8 mouse cellular contexts compared by ENCODE assay signal in the genomic region with DNA sequence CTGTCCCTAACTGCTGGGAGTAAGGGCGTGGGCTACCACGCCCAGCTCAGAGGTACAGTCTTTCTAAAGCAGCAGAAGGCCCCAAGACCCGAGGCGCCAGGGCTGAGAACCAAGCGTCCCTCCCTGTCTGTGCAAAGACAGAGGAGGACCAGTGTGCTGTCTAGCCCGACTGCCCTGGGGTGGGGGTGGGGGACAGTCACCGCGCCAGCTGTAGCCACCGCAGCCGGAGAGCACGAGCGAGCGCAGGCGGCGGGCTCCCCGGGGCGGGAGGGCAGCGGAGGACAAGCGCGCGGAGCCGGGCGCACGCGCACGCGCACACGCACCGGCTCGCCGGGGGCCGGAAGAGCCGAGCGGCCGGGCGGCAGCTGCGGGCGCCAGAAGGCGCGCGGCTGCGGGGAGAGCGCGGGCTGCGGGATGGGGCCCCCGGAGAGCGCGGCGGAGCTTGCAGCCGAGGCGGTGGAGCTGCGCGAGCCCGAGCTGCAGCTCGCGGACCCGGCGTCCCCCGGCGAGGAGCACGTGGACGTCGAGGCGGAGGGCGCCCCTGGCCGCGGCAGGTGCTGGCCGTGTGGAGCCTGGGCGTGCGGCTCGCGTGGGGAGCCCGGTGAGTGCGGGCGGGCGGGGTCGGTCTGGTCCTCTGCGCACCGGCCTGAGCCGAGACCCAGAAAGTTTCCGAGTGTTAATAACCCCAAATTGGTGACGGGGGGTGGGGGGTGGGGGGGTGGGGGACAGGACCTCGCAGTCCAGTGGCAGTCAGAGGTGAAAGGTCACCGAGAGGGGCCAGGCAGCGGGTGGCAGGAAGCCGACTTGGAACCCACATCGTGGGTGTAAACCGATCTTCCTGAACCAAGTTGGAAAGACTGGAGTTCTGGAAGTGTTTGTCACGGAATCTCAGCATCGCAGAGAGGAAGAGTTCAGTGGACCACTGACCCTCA. TPM values are rescaled to one million over a fixed set of nuclear protein-coding genes. Genes with fewer than 3 reads are reported as not detected.
DNase-seq lines count a peak whose midpoint lies in the region; ATAC-seq and TF ChIP-seq lines count a peak whose summit lies in the region.

Gene Slc35g1, plus strand, starts transcription at position 280 of the 932 bp plus-strand sequence.

- peak within 1 kb of the TSS; percentile 50 for H3K9ac ChIP-seq in embryonic facial prominence, embryonic 12.5 days
- H3K9ac ChIP-seq in heart, adult 2 months (ENCODE audit: low read depth, low read length) = peak within 1 kb of the TSS; percentile 67
- H3K9ac ChIP-seq in kidney, postnatal 0 days (ENCODE audit: low read depth, low read length) = peak within 1 kb of the TSS; percentile 70
- peak within 1 kb of the TSS; percentile 86 for H3K9ac ChIP-seq in liver, embryonic 13.5 days
- peak within 1 kb of the TSS; percentile 69 for H3K9ac ChIP-seq in stomach, postnatal 0 days (ENCODE audit: low read length)

- peaks cover 7% of the 10 kb centered on the region; the same call in 1 of the 2 replicates for H3K27me3 ChIP-seq in embryonic facial prominence, embryonic 12.5 days
- no peaks in the 10 kb centered on the region for H3K27me3 ChIP-seq in heart, adult 2 months (ENCODE audit: control insufficient read depth, insufficient read depth, low read length)
- H3K27me3 ChIP-seq in kidney, postnatal 0 days (ENCODE audit: insufficient read depth, low read length) = no peaks in the 10 kb centered on the region
- no peaks in the 10 kb centered on the region for H3K27me3 ChIP-seq in liver, embryonic 13.5 days
- H3K27me3 ChIP-seq in stomach, postnatal 0 days (ENCODE audit: control insufficient read depth, insufficient read depth, low read length) = no peaks in the 10 kb centered on the region

- no peaks in the 10 kb centered on the region for H3K9me3 ChIP-seq in embryonic facial prominence, embryonic 12.5 days
- H3K9me3 ChIP-seq in kidney, postnatal 0 days (replicated peaks; ENCODE audit: low read length) = no peaks in the 10 kb centered on the region
- H3K9me3 ChIP-seq in liver, embryonic 13.5 days (replicated peaks) = no peaks in the 10 kb centered on the region
- no peaks in the 10 kb centered on the region for H3K9me3 ChIP-seq in stomach, postnatal 0 days (ENCODE audit: control insufficient read depth, low read length)

- H3K27ac ChIP-seq in embryonic facial prominence, embryonic 12.5 days = no peak within 1 kb of the TSS
- H3K27ac ChIP-seq in heart, adult 2 months = no peak within 1 kb of the TSS
- H3K27ac ChIP-seq in kidney, postnatal 0 days = peak within 1 kb of the TSS; percentile 58; the same call in 1 of the 2 replicates
- peak within 1 kb of the TSS; percentile 71 for H3K27ac ChIP-seq in liver, embryonic 13.5 days
- H3K27ac ChIP-seq in stomach, postnatal 0 days (replicated peaks) = peak within 1 kb of the TSS; percentile 76

- WGBS in embryonic facial prominence, embryonic 12.5 days = under 1% methylated on average over 90 of the region's 90 CpGs
- WGBS in heart, adult 2 months = 2% methylated on average over 82 of the region's 90 CpGs
- under 1% methylated on average over 66 of the region's 90 CpGs for WGBS in kidney, postnatal 0 days
- WGBS in liver, embryonic 13.5 days (ENCODE audit: insufficient replicate concordance) = 1% methylated on average over 83 of the region's 90 CpGs
- under 1% methylated on average over 77 of the region's 90 CpGs for WGBS in stomach, postnatal 0 days

- no peak for TF ChIP-seq POLR2A in heart, adult 2 months (IDR thresholded peaks at IDR 0.05; ENCODE audit: insufficient read depth, low read depth, low read length)

- no peak for TF ChIP-seq CTCF in heart, adult 2 months (IDR thresholded peaks at IDR 0.05)
- TF ChIP-seq CTCF in kidney, postnatal 0 days (IDR thresholded peaks at IDR 0.05; ENCODE audit: low read depth) = no peak
- TF ChIP-seq CTCF in stomach, postnatal 0 days (IDR thresholded peaks at IDR 0.05; ENCODE audit: low read depth) = no peak

- DNase-seq in adrenal gland, postnatal 4 days (ENCODE audit: low spot score in 2 of 2) = peak in 1 of 2 experiments; percentile 40
- DNase-seq in heart, adult 2 months = peak; percentile 69 to 76
- DNase-seq in kidney, postnatal 0 days (ENCODE audit: low spot score) = peak; percentile 68
- peak; percentile 63 for DNase-seq in liver, embryonic 13.5 days
- peak; percentile 81 for DNase-seq in neural tube, embryonic 10.5 days (ENCODE audit: extremely low spot score, low spot score)
- DNase-seq in stomach, postnatal 0 days (ENCODE audit: low spot score) = peak; percentile 84

- H3K79me2 ChIP-seq in heart, adult 2 months (replicated peaks; ENCODE audit: control insufficient read depth, insufficient read depth, low read length) = no peaks in the 10 kb centered on the region

- H3K36me3 ChIP-seq in embryonic facial prominence, embryonic 12.5 days = no peaks in the 10 kb centered on the region
- H3K36me3 ChIP-seq in heart, adult 2 months (ENCODE audit: control insufficient read depth, insufficient read depth, low read length) = no peaks in the 10 kb centered on the region
- no peaks in the 10 kb centered on the region for H3K36me3 ChIP-seq in kidney, postnatal 0 days (ENCODE audit: insufficient read depth, low read length)
- peaks cover 13% of the 10 kb centered on the region for H3K36me3 ChIP-seq in liver, embryonic 13.5 days
- H3K36me3 ChIP-seq in stomach, postnatal 0 days (ENCODE audit: control insufficient read depth, insufficient read depth, low read length) = no peaks in the 10 kb centered on the region

- intact Hi-C loops in heart, adult 2 months (cut with DNase I) = no loop called here

- no peak for TF ChIP-seq EP300 in heart, adult 2 months (IDR thresholded peaks at IDR 0.05; ENCODE audit: insufficient read depth, low read depth, low read length)
- TF ChIP-seq EP300 in stomach, postnatal 0 days (optimal IDR thresholded peaks at IDR 0.05) = no peak

- H3K4me2 ChIP-seq in embryonic facial prominence, embryonic 12.5 days (replicated peaks) = peak within 1 kb of the TSS; percentile 91
- H3K4me2 ChIP-seq in kidney, postnatal 0 days (ENCODE audit: low read length) = peak within 1 kb of the TSS; percentile 92
- peak within 1 kb of the TSS; percentile 91 for H3K4me2 ChIP-seq in liver, embryonic 13.5 days
- peak within 1 kb of the TSS; percentile 90 for H3K4me2 ChIP-seq in stomach, postnatal 0 days (replicated peaks; ENCODE audit: low read depth)

- H3K4me3 ChIP-seq in embryonic facial prominence, embryonic 12.5 days = peak within 1 kb of the TSS; percentile 64
- peak within 1 kb of the TSS; percentile 56 for H3K4me3 ChIP-seq in heart, adult 2 months
- H3K4me3 ChIP-seq in kidney, postnatal 0 days (replicated peaks; ENCODE audit: low read depth, low read length) = peak within 1 kb of the TSS; percentile 55
- peak within 1 kb of the TSS; percentile 81 for H3K4me3 ChIP-seq in liver, embryonic 13.5 days (replicated peaks)
- peak within 1 kb of the TSS; percentile 62 for H3K4me3 ChIP-seq in stomach, postnatal 0 days (ENCODE audit: low read depth, low read length)

- H3K4me1 ChIP-seq in embryonic facial prominence, embryonic 12.5 days = 0 out of 2 replicates have a peak, but pooled peaks cover 4% of the 10 kb centered on the region
- no peaks in the 10 kb centered on the region for H3K4me1 ChIP-seq in heart, adult 2 months (ENCODE audit: control insufficient read depth, insufficient read depth, low read length)
- no peaks in the 10 kb centered on the region for H3K4me1 ChIP-seq in kidney, postnatal 0 days (replicated peaks; ENCODE audit: insufficient read depth, low read length)
- H3K4me1 ChIP-seq in liver, embryonic 13.5 days (replicated peaks) = peaks cover 48% of the 10 kb centered on the region
- no peaks in the 10 kb centered on the region for H3K4me1 ChIP-seq in stomach, postnatal 0 days (replicated peaks; ENCODE audit: control insufficient read depth, insufficient read depth)

- peak; percentile 78 for ATAC-seq in CD4-positive, CD25-positive, alpha-beta regulatory T cell, adult 4 months
- peak; percentile 90 for ATAC-seq in embryonic facial prominence, embryonic 12.5 days (ENCODE audit: insufficient number of reproducible peaks, insufficient read depth, low FRiP score, low TSS enrichment)
- ATAC-seq in kidney, postnatal 0 days (replicated peaks; ENCODE audit: low FRiP score, low read depth) = peak; percentile 88
- ATAC-seq in liver, embryonic 13.5 days (ENCODE audit: low read depth) = peak; percentile 90
- ATAC-seq in stomach, postnatal 0 days (ENCODE audit: low FRiP score, low TSS enrichment) = peak; percentile 89

RNA-seq across cellular contexts. Expression of gene Slc35g1, which starts in this region (rescaled TPM):
- 1 to 10 TPM; 4.7 to 6.2 TPM for polyA plus RNA-seq in CD4-positive, CD25-positive, alpha-beta regulatory T cell, adult 4 months (2017; shearing (Covaris generic))
- total RNA-seq in adrenal gland, postnatal 4 days (2021) = 10 to 100 TPM; 19.2 to 21.0 TPM
- polyA plus RNA-seq in embryonic facial prominence, embryonic 12.5 days (2016; fragmentation: Nextera tagmentation; extraction: Ambion mirVana) = 3.4 and 3.6 TPM in 2 replicates
- 1 to 10 TPM; 2.0 to 2.2 TPM for total RNA-seq in heart, adult 2 months (2021)
- polyA plus RNA-seq in heart, adult 2 months (2012; rRNA removed) = 0.92 and 1.4 TPM in 2 replicates
- polyA plus RNA-seq in kidney, postnatal 0 days (2015; fragmentation: Nextera tagmentation; extraction: Ambion mirVana) = 8.7 and 8.8 TPM in 2 replicates
- polyA plus RNA-seq in liver, embryonic 13.5 days (2015; fragmentation: Nextera tagmentation; extraction: Ambion mirVana) = 3.7 and 4.4 TPM in 2 replicates
- 20.9 and 27.3 TPM in 2 replicates for polyA plus RNA-seq in stomach, postnatal 0 days (2015; fragmentation: Nextera tagmentation; extraction: Ambion mirVana)

Comparison
In these comparisons a context has a peak if more than half of its experiments do, and no peak if none do; other contexts are left out.
1. RNA of gene Slc35g1 (total RNA-seq): 19.2 to 21.0 TPM in adrenal gland, postnatal 4 days; 2.0 to 2.2 TPM in heart, adult 2 months; every median in the first group is over 4 times any median in the second.
2. H3K27ac ChIP-seq: peak in kidney, postnatal 0 days (single experiment), liver, embryonic 13.5 days (single experiment) and stomach, postnatal 0 days (single experiment); none in embryonic facial prominence, embryonic 12.5 days (single experiment) and heart, adult 2 months (single experiment).
3. Peak in every context shown above with its lines, with median percentiles within 50 percentile points of each other: ATAC-seq, H3K4me2 ChIP-seq, H3K4me3 ChIP-seq and H3K9ac ChIP-seq.